Mouse (Mus musculus) erythroblast, embryonic 14.5 days (primary cell): Measurements from ENCODE around the gene Ddx19b. TPM values are rescaled to one million over a fixed set of nuclear protein-coding genes. Genes with fewer than 3 reads are reported as not detected.
"Not testable (repeated sequence)": the region's sequence is repeated elsewhere in the genome, so short reads cannot be mapped to it uniquely, and the experiment has no call there.

Experiments
- H3K27me3 ChIP-seq: 2 replicates; pipeline ENCODE4 v1.6.1; 2012; ENCODE audit warnings: inconsistent platforms; ENCODE audit not compliant: control insufficient read depth
- H3K36me3 ChIP-seq: 2 replicates; pipeline ENCODE4 v1.6.1; 2012; ENCODE audit warnings: mild to moderate bottlenecking, inconsistent platforms; ENCODE audit not compliant: control insufficient read depth
- H3K4me1 ChIP-seq: 2 replicates; pipeline ENCODE4 v1.6.1; 2012; ENCODE audit warnings: inconsistent platforms; ENCODE audit not compliant: control insufficient read depth
- H3K4me3 ChIP-seq: replicated peaks from 2 replicates; pipeline ENCODE3; 2012; ENCODE audit warnings: moderate library complexity, mild to moderate bottlenecking, inconsistent platforms
- H3K9me3 ChIP-seq: 2 replicates; pipeline ENCODE4 v1.6.1; 2012; ENCODE audit warnings: low read length, inconsistent platforms, mixed read lengths; ENCODE audit not compliant: control insufficient read depth
- GATA1 ChIP-seq: IDR thresholded peaks from 2 replicates; pipeline ENCODE4 v1.6.1; 2012; ENCODE audit warnings: low read length, inconsistent platforms, mixed read lengths
- TAL1 ChIP-seq: IDR thresholded peaks from 3 replicates; pipeline ENCODE4 v1.6.1; 2012; ENCODE audit warnings: low read length, inconsistent platforms, mixed read lengths
- polyA plus RNA-seq: library from polyadenylated mRNA; stranded (reverse); fragments of >175 nt; gene quantifications from 2 replicates; pipeline ENCODE4 v1.2.3, GENCODE M21; 2012

The Ddx19b gene
- polyA plus RNA-seq, 1 experiment = 0.20 TPM

DNA sequence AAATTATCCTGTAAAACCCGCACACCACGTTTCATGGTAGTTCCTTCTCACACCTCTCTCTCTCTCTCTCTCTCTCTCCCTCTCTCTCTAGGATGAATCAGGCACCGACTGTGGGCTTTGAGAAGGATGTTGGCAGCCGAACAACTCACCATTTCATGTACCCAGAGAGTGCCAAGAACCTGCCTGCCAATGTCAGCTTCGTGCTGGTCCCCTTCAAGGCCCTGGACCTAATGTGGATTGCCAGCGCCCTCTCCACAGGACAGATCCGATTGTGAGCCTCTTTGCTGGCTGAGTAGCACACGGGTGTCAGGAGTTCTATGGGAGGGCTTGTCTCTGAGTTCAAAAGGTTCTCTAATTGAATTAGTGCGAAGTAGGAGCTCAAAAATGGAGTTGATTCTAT, 64.2 kb downstream of the Ddx19b start:
- H3K4me3 ChIP-seq = no peak overlapping the region
- TF ChIP-seq TAL1 = no peak
- TF ChIP-seq GATA1 = no peak
- H3K36me3 ChIP-seq = peaks cover 99% of the 10 kb centered on the region
- H3K9me3 ChIP-seq = no peaks in the 10 kb centered on the region
- no peaks in the 10 kb centered on the region for H3K27me3 ChIP-seq
- peaks cover 23% of the 10 kb centered on the region for H3K4me1 ChIP-seq

DNA sequence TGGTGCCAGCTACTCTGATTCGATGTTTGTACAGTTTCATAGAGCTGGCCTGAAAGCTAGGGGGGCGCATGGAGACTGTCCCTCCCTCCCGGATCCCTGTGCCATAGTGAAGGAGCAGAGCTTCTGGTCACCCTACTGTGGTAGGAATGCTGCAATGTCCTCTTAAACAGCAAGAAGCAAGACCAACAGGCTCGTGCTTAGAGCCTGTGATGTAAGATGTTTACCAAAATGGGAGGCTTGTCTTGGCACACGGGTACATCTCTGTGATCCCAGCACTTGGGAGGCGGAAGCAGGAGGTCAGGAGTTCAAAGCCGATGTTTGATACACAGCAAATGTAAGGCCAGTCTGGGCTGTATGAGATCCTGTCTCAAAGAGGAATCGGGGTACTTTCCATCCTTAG, 65.0 kb downstream of the Ddx19b start:
- H3K4me1 ChIP-seq = peaks cover 23% of the 10 kb centered on the region
- H3K27me3 ChIP-seq = no peaks in the 10 kb centered on the region
- H3K4me3 ChIP-seq = no peak overlapping the region
- H3K9me3 ChIP-seq = no peaks in the 10 kb centered on the region
- H3K36me3 ChIP-seq = peaks cover 99% of the 10 kb centered on the region
- no peak for TF ChIP-seq GATA1
- TF ChIP-seq TAL1 = no peak

DNA sequence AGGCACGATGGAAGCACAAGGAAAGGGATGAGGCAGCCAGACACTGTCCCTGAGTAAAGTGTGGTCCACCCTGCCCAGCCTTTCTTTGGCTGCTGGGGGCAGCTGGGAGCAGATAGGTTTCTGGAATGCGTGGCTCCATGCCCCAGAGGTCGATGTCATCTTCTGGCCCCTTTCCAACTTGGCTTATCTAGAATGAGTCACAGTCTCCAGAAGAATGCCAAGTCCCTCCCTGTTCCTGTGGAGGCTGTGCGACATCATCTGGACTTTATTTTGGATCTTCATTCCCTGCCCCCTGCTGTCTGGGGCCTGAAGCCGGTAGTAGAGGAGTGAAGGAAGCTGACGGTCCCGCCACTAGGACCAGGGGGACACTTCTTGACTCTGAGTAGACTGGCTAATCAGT, 66.0 kb downstream of the Ddx19b start:
- no peaks in the 10 kb centered on the region for H3K9me3 ChIP-seq
- peaks cover 15% of the 10 kb centered on the region for H3K4me1 ChIP-seq
- H3K36me3 ChIP-seq = peaks cover 98% of the 10 kb centered on the region
- no peak overlapping the region for H3K4me3 ChIP-seq
- no peaks in the 10 kb centered on the region for H3K27me3 ChIP-seq
- TF ChIP-seq TAL1 = no peak
- TF ChIP-seq GATA1 = no peak

DNA sequence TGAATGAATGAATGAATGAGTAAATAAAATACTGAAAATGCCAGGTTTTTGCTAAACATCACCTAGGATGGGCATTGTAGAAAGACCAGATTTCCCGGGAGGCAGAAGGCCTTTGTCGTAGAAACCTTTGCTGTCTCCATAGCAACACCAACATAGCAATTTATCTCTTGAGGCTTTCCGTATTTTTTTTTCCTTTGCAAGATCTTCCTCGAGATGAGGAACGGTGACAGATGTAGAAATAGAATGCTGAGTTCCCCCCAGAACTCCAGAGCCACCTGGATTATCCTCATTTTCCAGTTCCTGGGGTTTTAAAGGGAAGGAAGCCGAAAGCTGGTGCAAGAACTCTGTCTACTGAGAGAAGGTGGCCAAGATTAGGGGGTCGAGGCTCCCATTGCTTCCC, 66.9 kb downstream of the Ddx19b start:
- TF ChIP-seq TAL1 (no peak), GATA1 (no peak)
- Histone ChIP-seq H3K27me3 (no peaks in the 10 kb centered on the region), H3K4me3 (no peak overlapping the region), H3K9me3 (no peaks in the 10 kb centered on the region), H3K4me1 (peaks cover 5% of the 10 kb centered on the region), H3K36me3 (peaks cover 98% of the 10 kb centered on the region)

DNA sequence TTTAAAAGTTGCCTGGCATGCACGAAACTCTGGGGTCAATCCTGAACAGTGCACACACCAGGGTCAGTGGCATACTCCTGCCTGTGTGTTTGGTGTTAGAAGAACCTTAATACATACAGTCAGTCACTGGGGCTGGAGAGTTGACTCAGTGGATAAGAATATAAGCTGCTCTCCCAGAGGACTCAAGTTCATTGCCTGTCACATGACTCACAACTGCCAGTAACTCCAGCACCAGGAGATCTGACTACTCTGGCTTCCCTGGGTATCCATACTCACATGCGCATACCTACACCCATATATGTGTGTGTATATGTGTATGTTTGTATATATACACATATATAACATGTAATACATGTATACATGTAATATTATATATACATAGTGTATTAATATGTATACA, 68.5 kb downstream of the Ddx19b start:
- H3K4me3 ChIP-seq = no peak overlapping the region
- no peak for TF ChIP-seq GATA1
- no peak for TF ChIP-seq TAL1
- H3K36me3 ChIP-seq = peaks cover 98% of the 10 kb centered on the region
- H3K9me3 ChIP-seq = no peaks in the 10 kb centered on the region
- H3K27me3 ChIP-seq = no peaks in the 10 kb centered on the region
- H3K4me1 ChIP-seq = no peaks in the 10 kb centered on the region; the same call in 1 of the 2 replicates

GRCm38 (mm10) chr8:110959906-110960305, 71.6 kb downstream of the Ddx19b start:
- Histone ChIP-seq H3K4me3 (no peak overlapping the region), H3K4me1 (no peaks in the 10 kb centered on the region; the same call in 1 of the 2 replicates), H3K27me3 (no peaks in the 10 kb centered on the region), H3K9me3 (no peaks in the 10 kb centered on the region), H3K36me3 (peaks cover 98% of the 10 kb centered on the region)
- TF ChIP-seq TAL1 (no peak), GATA1 (no peak)

GRCm38 (mm10) chr8:110959071-110959780, 72.3 kb downstream of the Ddx19b start:
- H3K27me3 ChIP-seq = no peaks in the 10 kb centered on the region
- TF ChIP-seq GATA1 (no peak), TAL1 (no peak)
- H3K4me3 ChIP-seq = no peak overlapping the region
- H3K4me1 ChIP-seq = peaks cover 2% of the 10 kb centered on the region
- H3K9me3 ChIP-seq = no peaks in the 10 kb centered on the region
- H3K36me3 ChIP-seq = peaks cover 98% of the 10 kb centered on the region

- not testable (repeated sequence) for H3K27me3 ChIP-seq, H3K4me1 ChIP-seq, H3K4me3 ChIP-seq, H3K9me3 ChIP-seq
- H3K36me3 ChIP-seq = peaks cover 98% of the 10 kb centered on the region
These were observed 73.0 kb downstream of the Ddx19b start for GRCm38 (mm10) chr8:110958553-110958952.

GRCm38 (mm10) chr8:110958135-110958534, 73.4 kb downstream of the Ddx19b start:
- H3K4me1 ChIP-seq = peaks cover 2% of the 10 kb centered on the region
- peaks cover 97% of the 10 kb centered on the region for H3K36me3 ChIP-seq
- H3K27me3 ChIP-seq = no peaks in the 10 kb centered on the region
- no peak for TF ChIP-seq TAL1
- TF ChIP-seq GATA1 = no peak
- no peaks in the 10 kb centered on the region for H3K9me3 ChIP-seq
- no peak overlapping the region for H3K4me3 ChIP-seq

DNA sequence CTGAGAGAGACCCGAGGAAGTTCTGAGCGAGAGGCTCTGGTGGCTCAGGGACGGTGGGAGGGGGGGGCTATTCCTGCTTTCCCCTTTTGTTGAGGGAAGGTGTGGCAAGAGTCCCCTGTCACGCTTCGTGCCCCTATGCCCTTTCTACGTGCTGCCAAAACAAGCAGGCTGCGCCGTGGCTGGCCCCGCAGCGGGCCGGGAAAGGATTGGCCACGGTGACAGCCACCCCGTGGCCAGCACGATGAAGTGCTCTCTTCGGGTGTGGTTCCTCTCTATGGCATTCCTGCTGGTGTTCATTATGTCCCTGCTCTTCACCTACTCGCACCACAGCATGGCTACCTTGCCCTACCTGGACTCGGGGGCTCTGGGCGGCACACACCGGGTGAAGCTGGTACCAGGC, 74.1 kb downstream of the Ddx19b start:
- H3K4me3 ChIP-seq = no peak overlapping the region
- no peaks in the 10 kb centered on the region for H3K27me3 ChIP-seq
- H3K9me3 ChIP-seq = no peaks in the 10 kb centered on the region
- peaks cover 2% of the 10 kb centered on the region for H3K4me1 ChIP-seq
- TF ChIP-seq GATA1 (no peak), TAL1 (no peak)
- peaks cover 97% of the 10 kb centered on the region for H3K36me3 ChIP-seq
